Mouse (Mus musculus) heart, embryonic 12.5 days (tissue): ENCODE results near the gene Clca3a1. TPM values are rescaled to one million over a fixed set of nuclear protein-coding genes. Genes with fewer than 3 reads are reported as not detected.

Source experiments
- ATAC-seq: fragments of 200-750 bp; cut with Nextera tagmentation; 2 replicates; pipeline ENCODE4 v1.8.0; 2017; ENCODE audit warnings: moderate TSS enrichment, moderate library complexity; ENCODE audit not compliant: insufficient number of reproducible peaks, low FRiP score
- H3K27ac ChIP-seq: fragments of 300-500 bp; sonication (generic); 2 replicates; pipeline ENCODE4 v1.5.1; 2016; ENCODE audit warnings: mild to moderate bottlenecking, moderate library complexity; ENCODE audit not compliant: poor library complexity, severe bottlenecking
- H3K27me3 ChIP-seq: fragments of 300-500 bp; sonication (generic); replicated peaks from 2 replicates; pipeline ENCODE4 v1.6.1; 2016; ENCODE audit warnings: mild to moderate bottlenecking, moderate library complexity
- H3K36me3 ChIP-seq: fragments of 300-500 bp; sonication (generic); 2 replicates; pipeline ENCODE4 v1.6.1; 2016; ENCODE audit warnings: mild to moderate bottlenecking, moderate library complexity
- H3K4me1 ChIP-seq: fragments of 300-500 bp; sonication (generic); replicated peaks from 2 replicates; pipeline ENCODE4 v1.6.1; 2016; ENCODE audit warnings: mild to moderate bottlenecking
- H3K4me2 ChIP-seq: fragments of 300-500 bp; sonication (generic); 2 replicates; pipeline ENCODE4 v1.6.1; 2016; ENCODE audit warnings: mild to moderate bottlenecking, moderate library complexity
- H3K4me3 ChIP-seq: fragments of 300-500 bp; sonication (generic); 2 replicates; pipeline ENCODE4 v1.5.1; 2016; ENCODE audit warnings: mild to moderate bottlenecking
- H3K9ac ChIP-seq: fragments of 300-500 bp; sonication (generic); 2 replicates; pipeline ENCODE4 v1.6.1; 2016; ENCODE audit warnings: mild to moderate bottlenecking, moderate library complexity
- H3K9me3 ChIP-seq: fragments of 300-500 bp; sonication (generic); replicated peaks from 2 replicates; pipeline ENCODE4 v1.6.1; 2016; ENCODE audit warnings: mild to moderate bottlenecking, moderate library complexity
- WGBS: fragments of 180-500 bp; shearing (Covaris S2); methylation state at CpG from one replicate; pipeline ENCODE4 v1.1.7; 2016; 5-methylcytosine and 5-hydroxymethylcytosine counted together
- polyA plus RNA-seq: library from polyadenylated mRNA; unstranded; fragments of >200 nt; fragmentation: Nextera tagmentation; extraction: Ambion mirVana; gene quantifications from 2 replicates; pipeline ENCODE4 v1.2.1, GENCODE M21; 2016

Clca3a1 gene
- polyA plus RNA-seq, 1 experiment from 2014 or later, result 22.1 TPM

GRCm38 (mm10) chr3:144697942-144698341, 62.8 kb downstream of the Clca3a1 start:
- peaks cover 55% of the 10 kb centered on the region for H3K36me3 ChIP-seq
- ATAC-seq, result no peak
- WGBS, result 75% methylated on average over 3 of the region's 3 CpGs

GRCm38 (mm10) chr3:144697154-144697553, 63.6 kb downstream of the Clca3a1 start:
- Histone ChIP-seq H3K4me1 (no peaks in the 10 kb centered on the region), H3K9me3 (no peaks in the 10 kb centered on the region), H3K27me3 (no peaks in the 10 kb centered on the region), H3K36me3 (peaks cover 56% of the 10 kb centered on the region), H3K9ac (no peak overlapping the region), H3K4me3 (no peak overlapping the region), H3K27ac (no peak overlapping the region), H3K4me2 (no peak overlapping the region)
- WGBS, result 71% methylated on average over 5 of the region's 5 CpGs
- ATAC-seq, result no peak

More at GRCm38 (mm10) chr3:144697942-144698341, 62.8 kb downstream of the Clca3a1 start:
- H3K4me3 ChIP-seq, result no peak overlapping the region
- no peaks in the 10 kb centered on the region for H3K4me1 ChIP-seq
- H3K27me3 ChIP-seq, result no peaks in the 10 kb centered on the region
- H3K27ac ChIP-seq, result no peak overlapping the region
- no peaks in the 10 kb centered on the region for H3K9me3 ChIP-seq
- H3K9ac ChIP-seq, result no peak overlapping the region
- H3K4me2 ChIP-seq, result no peak overlapping the region

GRCm38 (mm10) chr3:144694941-144695340, 65.8 kb downstream of the Clca3a1 start:
- Histone ChIP-seq H3K9ac (no peak overlapping the region), H3K4me1 (no peaks in the 10 kb centered on the region), H3K27ac (no peak overlapping the region), H3K36me3 (peaks cover 50% of the 10 kb centered on the region), H3K9me3 (no peaks in the 10 kb centered on the region), H3K4me2 (no peak overlapping the region), H3K27me3 (no peaks in the 10 kb centered on the region), H3K4me3 (no peak overlapping the region)
- no peak for ATAC-seq
- 83% methylated on average over 7 of the region's 7 CpGs for WGBS

- Histone ChIP-seq H3K36me3 (peaks cover 53% of the 10 kb centered on the region), H3K4me2 (no peak overlapping the region), H3K27me3 (no peaks in the 10 kb centered on the region), H3K4me1 (peaks cover 4% of the 10 kb centered on the region), H3K9me3 (no peaks in the 10 kb centered on the region), H3K4me3 (no peak overlapping the region), H3K27ac (no peak overlapping the region), H3K9ac (no peak overlapping the region)
- WGBS, result 91% methylated on average over 10 of the region's 10 CpGs
- no peak for ATAC-seq
Measured at GRCm38 (mm10) chr3:144694040-144694439, 66.7 kb downstream of the Clca3a1 start.

GRCm38 (mm10) chr3:144692052-144692451, 68.7 kb downstream of the Clca3a1 start:
- Histone ChIP-seq H3K9me3 (no peaks in the 10 kb centered on the region), H3K27me3 (no peaks in the 10 kb centered on the region), H3K9ac (no peak overlapping the region), H3K4me2 (no peak overlapping the region), H3K27ac (no peak overlapping the region), H3K4me1 (peaks cover 4% of the 10 kb centered on the region), H3K4me3 (no peak overlapping the region), H3K36me3 (peaks cover 62% of the 10 kb centered on the region)
- WGBS, result 55% methylated on average over 3 of the region's 3 CpGs
- ATAC-seq, result no peak

GRCm38 (mm10) chr3:144689236-144689635, 71.5 kb downstream of the Clca3a1 start:
- H3K27me3 ChIP-seq, result no peaks in the 10 kb centered on the region
- peaks cover 52% of the 10 kb centered on the region for H3K36me3 ChIP-seq
- no peaks in the 10 kb centered on the region for H3K9me3 ChIP-seq
- peak; percentile 94 for ATAC-seq
- no peak overlapping the region for H3K9ac ChIP-seq
- H3K4me1 ChIP-seq, result peaks cover 4% of the 10 kb centered on the region
- no peak overlapping the region for H3K4me3 ChIP-seq
- 24% methylated on average over 11 of the region's 11 CpGs for WGBS
- no peak overlapping the region for H3K27ac ChIP-seq
- H3K4me2 ChIP-seq, result no peak overlapping the region

GRCm38 (mm10) chr3:144688284-144688683, 72.5 kb downstream of the Clca3a1 start:
- no peaks in the 10 kb centered on the region for H3K9me3 ChIP-seq
- 83% methylated on average over 8 of the region's 8 CpGs for WGBS
- H3K4me3 ChIP-seq, result no peak overlapping the region
- H3K4me1 ChIP-seq, result peaks cover 7% of the 10 kb centered on the region
- peaks cover 44% of the 10 kb centered on the region for H3K36me3 ChIP-seq
- no peak overlapping the region for H3K4me2 ChIP-seq
- ATAC-seq, result no peak
- no peak overlapping the region for H3K27ac ChIP-seq
- no peaks in the 10 kb centered on the region for H3K27me3 ChIP-seq
- no peak overlapping the region for H3K9ac ChIP-seq

- H3K9me3 ChIP-seq, result no peaks in the 10 kb centered on the region
- WGBS, result 88% methylated on average over 9 of the region's 9 CpGs
- no peaks in the 10 kb centered on the region for H3K27me3 ChIP-seq
- no peak overlapping the region for H3K4me3 ChIP-seq
- H3K36me3 ChIP-seq, result peaks cover 38% of the 10 kb centered on the region
- no peak for ATAC-seq
- no peak overlapping the region for H3K4me2 ChIP-seq
- H3K27ac ChIP-seq, result no peak overlapping the region
- no peak overlapping the region for H3K9ac ChIP-seq
- H3K4me1 ChIP-seq, result peaks cover 11% of the 10 kb centered on the region
Measured at GRCm38 (mm10) chr3:144687618-144688017, 73.2 kb downstream of the Clca3a1 start.

- Histone ChIP-seq H3K4me2 (no peak overlapping the region), H3K36me3 (peaks cover 38% of the 10 kb centered on the region), H3K27me3 (no peaks in the 10 kb centered on the region), H3K9me3 (no peaks in the 10 kb centered on the region), H3K9ac (no peak overlapping the region), H3K4me3 (no peak overlapping the region), H3K4me1 (peaks cover 11% of the 10 kb centered on the region), H3K27ac (no peak overlapping the region)
- ATAC-seq, result no peak
- 83% methylated on average over 5 of the region's 5 CpGs for WGBS
Measured at GRCm38 (mm10) chr3:144686146-144686545, 74.6 kb downstream of the Clca3a1 start.

- WGBS, result 54% methylated on average over 12 of the region's 12 CpGs
- no peak overlapping the region for H3K9ac ChIP-seq
- no peak overlapping the region for H3K4me3 ChIP-seq
- peaks cover 7% of the 10 kb centered on the region for H3K4me1 ChIP-seq
- no peak overlapping the region for H3K4me2 ChIP-seq
- no peak overlapping the region for H3K27ac ChIP-seq
- H3K9me3 ChIP-seq, result no peaks in the 10 kb centered on the region
- H3K27me3 ChIP-seq, result no peaks in the 10 kb centered on the region
- H3K36me3 ChIP-seq, result peaks cover 22% of the 10 kb centered on the region
- ATAC-seq, result no peak
Measured at GRCm38 (mm10) chr3:144683136-144683814, 77.5 kb downstream of the Clca3a1 start.

GRCm38 (mm10) chr3:144681542-144681941, 79.2 kb downstream of the Clca3a1 start:
- peaks cover 11% of the 10 kb centered on the region for H3K36me3 ChIP-seq
- H3K4me3 ChIP-seq, result no peak overlapping the region
- peaks cover 7% of the 10 kb centered on the region for H3K4me1 ChIP-seq
- H3K27me3 ChIP-seq, result no peaks in the 10 kb centered on the region
- no peak overlapping the region for H3K4me2 ChIP-seq
- no peak overlapping the region for H3K9ac ChIP-seq
- ATAC-seq, result no peak
- H3K27ac ChIP-seq, result no peak overlapping the region
- WGBS, result 67% methylated on average over 5 of the region's 5 CpGs
- no peaks in the 10 kb centered on the region for H3K9me3 ChIP-seq

GRCm38 (mm10) chr3:144679701-144680159, 81.0 kb downstream of the Clca3a1 start:
- H3K36me3 ChIP-seq, result peaks cover under 1% of the 10 kb centered on the region; the same call in 1 of the 2 replicates
- WGBS, result 79% methylated on average over 8 of the region's 8 CpGs
- H3K4me3 ChIP-seq, result no peak overlapping the region
- H3K4me1 ChIP-seq, result peaks cover 7% of the 10 kb centered on the region
- no peak overlapping the region for H3K4me2 ChIP-seq
- no peaks in the 10 kb centered on the region for H3K9me3 ChIP-seq
- ATAC-seq, result no peak
- H3K27me3 ChIP-seq, result no peaks in the 10 kb centered on the region
- no peak overlapping the region for H3K27ac ChIP-seq
- no peak overlapping the region for H3K9ac ChIP-seq
